Mouse (Mus musculus) monocyte, adult 59 days (primary cell): ENCODE results near the gene Odf2. TPM values are rescaled to one million over a fixed set of nuclear protein-coding genes. Genes with fewer than 3 reads are reported as not detected.

Experiments used
- total RNA-seq, 2 experiments: library from RNA; stranded (reverse); gene quantifications; one replicate each; pipeline ENCODE4 v1.2.4; 2023

Odf2 gene
- total RNA-seq: 10 to 100 TPM; 75.8 to 89.8 TPM

DNA sequence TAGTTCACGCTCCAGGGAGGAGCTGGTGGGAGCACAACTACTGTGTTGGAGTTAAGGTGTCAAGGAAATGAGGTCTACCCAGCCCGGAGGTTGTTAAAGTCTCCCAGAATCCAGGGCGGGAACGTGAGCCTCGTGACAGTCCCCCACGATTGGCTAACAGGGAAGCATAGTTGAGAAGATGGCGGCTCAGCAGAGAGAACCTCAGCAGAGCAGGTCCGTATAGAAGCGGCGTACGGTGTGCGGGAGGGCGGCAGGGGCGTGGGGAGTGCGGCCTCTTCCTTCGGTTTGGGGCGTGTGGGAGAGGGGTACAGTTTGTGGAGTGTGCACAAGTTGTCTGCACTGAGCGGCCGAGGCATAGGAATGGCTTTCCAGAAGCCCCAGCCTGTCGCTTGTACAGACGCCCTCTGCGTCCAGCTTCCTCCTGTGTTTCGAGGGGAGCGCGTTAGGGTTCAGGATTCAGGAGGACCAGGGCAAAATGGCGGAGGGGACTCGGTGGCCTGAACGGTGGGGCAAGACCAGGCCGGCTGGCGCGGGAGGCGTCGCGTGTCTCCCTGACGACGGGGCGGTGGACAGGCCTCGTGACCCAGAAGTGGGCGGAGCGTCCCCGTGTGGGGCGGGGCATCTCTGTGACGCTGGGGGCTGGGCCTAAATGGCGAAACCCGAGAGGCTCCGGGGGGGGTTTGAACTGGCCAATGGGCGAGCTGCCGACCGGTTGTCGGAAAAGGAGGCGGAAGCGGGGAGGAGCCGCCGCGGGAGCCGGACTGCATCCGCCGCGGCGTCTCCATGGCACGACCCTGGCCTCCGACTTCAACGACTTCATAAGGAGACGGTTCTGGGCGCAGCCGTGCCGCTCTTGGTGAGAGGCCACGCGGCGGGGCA, at the start of gene Odf2:
Odf2 (plus strand) TSS at position 156 of the 879 bp plus-strand sequence.

DNA sequence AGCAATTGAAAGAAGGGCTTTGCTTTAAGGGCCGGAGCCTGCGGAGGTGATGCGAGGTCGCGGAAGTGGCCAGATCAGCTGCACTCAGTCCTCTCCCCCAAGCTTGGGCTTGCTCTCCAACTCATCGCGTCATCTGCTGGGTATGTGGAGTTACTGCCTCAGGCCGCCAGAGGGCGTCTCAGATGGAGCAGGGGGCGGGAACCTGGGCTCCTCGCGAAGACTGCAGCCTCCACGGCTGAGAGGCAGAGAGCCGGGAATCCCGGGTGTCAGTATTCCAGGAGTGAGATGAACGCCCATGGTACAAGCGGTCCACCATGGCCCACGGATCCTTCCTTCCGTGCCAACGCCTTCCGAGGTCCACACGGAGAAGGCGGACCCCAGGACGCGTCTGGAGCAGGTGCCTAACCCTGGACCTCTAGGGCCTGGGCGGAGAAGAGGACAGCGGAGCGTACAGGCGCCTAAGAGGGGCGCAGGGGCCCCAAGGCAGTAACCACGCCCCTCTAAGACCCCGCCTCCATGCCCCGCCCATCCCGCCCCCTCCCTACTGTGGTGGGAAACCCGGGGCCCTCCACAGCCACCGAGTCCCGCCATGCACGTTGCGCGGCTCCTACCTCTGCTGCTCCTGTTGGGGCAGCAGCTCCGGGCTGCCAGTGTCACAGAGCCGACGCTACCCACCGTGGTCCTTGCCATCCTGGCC, 19.9 kb upstream of the Odf2 start, which contains the start of gene Cercam:
Cercam (plus strand) TSS at position 216 of the 697 bp plus-strand sequence.

DNA sequence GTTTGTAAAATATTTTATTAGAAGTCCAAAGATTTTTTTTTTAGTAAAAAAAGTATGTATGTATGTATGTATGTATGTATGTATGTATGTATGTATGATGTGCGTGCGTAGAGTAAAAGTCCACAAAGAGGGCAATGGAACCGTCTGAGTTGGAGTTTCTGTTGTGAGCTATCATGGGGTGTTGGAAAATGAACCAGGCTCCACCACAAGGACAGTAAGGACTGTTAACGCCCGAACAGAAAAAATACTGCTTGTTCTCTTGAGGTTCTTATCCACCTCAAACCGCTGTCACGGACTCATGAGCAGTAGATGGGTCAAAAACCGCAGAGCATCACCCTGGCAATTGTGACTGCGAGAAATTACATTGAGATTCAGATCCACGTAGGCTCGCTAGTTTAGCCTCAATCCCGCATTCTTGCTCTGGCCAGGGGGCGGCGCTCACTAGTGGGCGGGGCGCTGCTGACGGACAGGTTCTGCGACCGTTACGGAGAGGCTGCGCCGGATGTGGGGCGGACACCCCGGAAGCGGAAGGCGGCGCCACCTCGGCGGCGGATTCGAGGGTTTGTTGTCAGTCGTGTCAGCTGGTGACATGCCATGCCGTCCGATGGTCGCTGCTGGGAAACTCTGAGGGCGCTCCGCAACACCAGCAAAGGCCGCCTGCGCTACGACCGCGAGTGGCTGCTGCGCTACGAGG, 46.0 kb downstream of the Odf2 start, which contains the start of gene Gle1:
Gle1 (plus strand) TSS at position 521 of the 694 bp plus-strand sequence.

DNA sequence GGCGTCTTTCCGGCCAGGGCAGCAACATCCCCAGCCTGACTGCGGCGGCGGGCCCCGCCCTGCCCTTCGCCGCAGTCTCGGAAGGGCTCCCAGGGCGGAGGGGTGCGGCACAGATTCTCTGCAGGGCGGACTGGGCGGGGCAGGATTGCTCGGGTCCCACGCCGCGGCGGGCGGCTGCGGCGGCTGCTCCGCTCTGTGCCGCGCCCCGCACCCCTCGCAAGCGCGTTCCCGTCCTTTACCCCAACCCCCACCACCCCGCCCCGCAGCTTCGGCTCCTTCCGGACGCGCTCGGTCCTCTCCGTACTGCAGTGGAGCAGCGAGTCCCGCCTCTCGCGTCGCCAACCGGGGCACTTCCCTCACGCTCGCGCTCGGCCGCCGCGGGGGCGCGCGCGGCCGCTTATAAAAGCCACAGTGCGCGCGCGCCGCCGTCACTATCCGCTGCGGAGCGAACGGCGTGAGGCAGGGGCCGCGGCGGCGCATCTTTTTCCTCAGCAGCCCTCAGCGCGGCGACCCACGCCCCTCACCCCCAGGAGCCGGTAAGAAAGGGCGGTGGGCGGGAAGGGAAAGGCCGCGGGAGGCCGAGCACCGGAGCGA, 76.3 kb downstream of the Odf2 start, which contains the start of gene Sptan1:
Sptan1 (plus strand) TSS at position 311 of the 594 bp plus-strand sequence.

Other genes with a start within 250 kb of the Odf2 start
- gene Gm13420, start 137.5 kb upstream of the Odf2 start, total RNA-seq: not detected
- gene Gm13547, start 129.9 kb upstream of the Odf2 start, total RNA-seq: not detected
- gene Coq4, start 101.7 kb upstream of the Odf2 start, total RNA-seq: 1 to 10 TPM; 2.7 to 4.0 TPM
- gene Trub2, start 100.7 kb upstream of the Odf2 start, total RNA-seq: 10 to 100 TPM; 29.0 to 31.1 TPM
- 10 to 100 TPM; 14.6 to 15.4 TPM for gene Slc27a4, start 86.6 kb upstream of the Odf2 start, total RNA-seq
- 10 to 100 TPM; 23.5 to 34.8 TPM for gene Urm1, start 69.1 kb upstream of the Odf2 start, total RNA-seq
- gene Cercam, start 20.1 kb upstream of the Odf2 start, total RNA-seq: 1 to 10 TPM; 1.7 to 3.1 TPM
- gene Gle1, start 46.2 kb downstream of the Odf2 start, total RNA-seq: 10 to 100 TPM; 45.5 to 52.1 TPM
- gene Sptan1, start 76.3 kb downstream of the Odf2 start, total RNA-seq: 100 to 1,000 TPM; 301 to 317 TPM
- gene Wdr34, start 159.7 kb downstream of the Odf2 start, total RNA-seq: 1 to 10 TPM; 1.2 TPM
- gene Set, start 168.2 kb downstream of the Odf2 start, total RNA-seq: 100 to 1,000 TPM; 133 to 160 TPM
- gene Pkn3, start 188.5 kb downstream of the Odf2 start, total RNA-seq: 1 to 10 TPM; 4.6 to 5.4 TPM
- gene Zdhhc12, start 204.4 kb downstream of the Odf2 start, total RNA-seq: 10 to 100 TPM; 14.6 to 19.8 TPM
- gene Zer1, start 235.4 kb downstream of the Odf2 start, total RNA-seq: 10 to 100 TPM; 26.9 to 29.3 TPM
- gene Tbc1d13, start 244.5 kb downstream of the Odf2 start, total RNA-seq: 100 to 1,000 TPM in 1 of 2 experiments, 10 to 100 TPM in 1; 90.5 to 108 TPM